Mouse (Mus musculus) forebrain, embryonic 16.5 days (tissue): ENCODE results near the gene Mlec. TPM values are rescaled to one million over a fixed set of nuclear protein-coding genes. Genes with fewer than 3 reads are reported as not detected.

Experiments used
- ATAC-seq: fragments of 200-750 bp; cut with Nextera tagmentation; 2 replicates; pipeline ENCODE4 v1.8.0; 2017; ENCODE audit warnings: mild to moderate bottlenecking, moderate library complexity
- H3K27ac ChIP-seq: fragments of 300-500 bp; sonication (generic); 2 replicates; pipeline ENCODE4 v1.5.1; 2014; ENCODE audit warnings: low read length, control low read depth
- H3K27me3 ChIP-seq: fragments of 300-500 bp; sonication (generic); replicated peaks from 2 replicates; pipeline ENCODE4 v1.6.1; 2014; ENCODE audit warnings: low read length; ENCODE audit not compliant: control insufficient read depth, insufficient read depth
- H3K36me3 ChIP-seq: fragments of 300-500 bp; sonication (generic); 2 replicates; pipeline ENCODE4 v1.6.1; 2014; ENCODE audit not compliant: control insufficient read depth, insufficient read depth
- H3K4me1 ChIP-seq: fragments of 300-500 bp; sonication (generic); replicated peaks from 2 replicates; pipeline ENCODE4 v1.6.1; 2014; ENCODE audit warnings: low read length; ENCODE audit not compliant: control insufficient read depth, insufficient read depth
- H3K4me2 ChIP-seq: fragments of 300-500 bp; sonication (generic); 2 replicates; pipeline ENCODE4 v1.6.1; 2014; ENCODE audit warnings: mild to moderate bottlenecking, low read length, control low read depth
- H3K4me3 ChIP-seq: fragments of 300-500 bp; sonication (generic); replicated peaks from 2 replicates; pipeline ENCODE4 v1.5.1; 2014; ENCODE audit warnings: mild to moderate bottlenecking, low read length, control low read depth
- H3K9ac ChIP-seq: fragments of 300-500 bp; sonication (generic); replicated peaks from 2 replicates; pipeline ENCODE4 v1.6.1; 2014; ENCODE audit warnings: low read depth, low read length, control low read depth
- H3K9me3 ChIP-seq: fragments of 300-500 bp; sonication (generic); 2 replicates; pipeline ENCODE4 v1.6.1; 2016; ENCODE audit warnings: low read length; ENCODE audit not compliant: control insufficient read depth
- WGBS: fragments of 180-500 bp; shearing (Covaris S2); extraction: QIAGEN DNeasy Blood & Tissue Kit; methylation state at CpG from one replicate; pipeline ENCODE4 v1.1.7; 2014; 5-methylcytosine and 5-hydroxymethylcytosine counted together
- polyA plus RNA-seq: library from polyadenylated mRNA; unstranded; fragments of >200 nt; fragmentation: Nextera tagmentation; extraction: Ambion mirVana; gene quantifications from 2 replicates; pipeline ENCODE4 v1.2.1, GENCODE M21; 2015

Gene Mlec
- polyA plus RNA-seq, 1 experiment from 2014 or later: 21.1 TPM

DNA sequence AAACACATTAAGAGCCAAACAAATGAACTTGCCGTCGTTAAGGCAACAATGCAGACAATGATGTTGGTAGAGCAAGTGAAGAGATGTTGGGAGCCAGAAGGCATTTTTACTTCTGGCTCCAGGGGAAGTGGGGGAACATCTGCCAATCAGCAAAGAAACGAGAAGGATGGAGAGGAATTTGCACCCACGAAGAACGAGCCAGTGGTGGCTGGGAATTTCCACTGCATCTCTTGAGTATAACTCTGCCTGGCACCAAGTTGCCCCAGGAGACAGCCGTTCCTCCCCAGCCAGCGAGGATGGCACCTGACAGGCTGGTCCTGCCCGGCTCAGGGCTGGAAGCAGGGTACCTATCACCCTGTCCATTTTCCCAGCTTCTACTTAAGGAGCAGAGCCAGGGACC, 24.9 kb upstream of the Mlec start:
- WGBS: 54% methylated on average over 8 of the region's 8 CpGs
- H3K9me3 ChIP-seq: no peaks in the 10 kb centered on the region
- no peaks in the 10 kb centered on the region for H3K36me3 ChIP-seq
- no peak overlapping the region for H3K4me3 ChIP-seq
- no peak overlapping the region for H3K27ac ChIP-seq
- no peak overlapping the region for H3K9ac ChIP-seq
- H3K4me2 ChIP-seq: no peak overlapping the region
- no peaks in the 10 kb centered on the region for H3K27me3 ChIP-seq
- no peak for ATAC-seq
- peaks cover 30% of the 10 kb centered on the region for H3K4me1 ChIP-seq

- H3K27ac ChIP-seq: no peak overlapping the region
- no peaks in the 10 kb centered on the region for H3K27me3 ChIP-seq
- no peak overlapping the region for H3K4me3 ChIP-seq
- WGBS: 78% methylated on average over 13 of the region's 13 CpGs
- H3K9ac ChIP-seq: no peak overlapping the region
- H3K9me3 ChIP-seq: no peaks in the 10 kb centered on the region
- H3K4me1 ChIP-seq: peaks cover 18% of the 10 kb centered on the region
- H3K4me2 ChIP-seq: no peak overlapping the region
- no peaks in the 10 kb centered on the region for H3K36me3 ChIP-seq
- no peak for ATAC-seq
Observed at GRCm38 (mm10) chr5:115181248-115181940, 23.4 kb upstream of the Mlec start.

GRCm38 (mm10) chr5:115179596-115179995, 21.6 kb upstream of the Mlec start:
- ATAC-seq: no peak
- Histone ChIP-seq H3K36me3 (no peaks in the 10 kb centered on the region), H3K9me3 (no peaks in the 10 kb centered on the region), H3K27ac (no peak overlapping the region), H3K27me3 (no peaks in the 10 kb centered on the region), H3K4me2 (no peak overlapping the region), H3K9ac (no peak overlapping the region), H3K4me1 (peaks cover 9% of the 10 kb centered on the region), H3K4me3 (no peak overlapping the region)
- WGBS: 94% methylated on average over 11 of the region's 11 CpGs

GRCm38 (mm10) chr5:115177866-115178265, 19.9 kb upstream of the Mlec start:
- 78% methylated on average over 6 of the region's 6 CpGs for WGBS
- Histone ChIP-seq H3K9ac (no peak overlapping the region), H3K4me1 (peaks cover 5% of the 10 kb centered on the region), H3K4me3 (no peak overlapping the region), H3K4me2 (no peak overlapping the region), H3K27me3 (no peaks in the 10 kb centered on the region), H3K27ac (no peak overlapping the region), H3K9me3 (no peaks in the 10 kb centered on the region), H3K36me3 (no peaks in the 10 kb centered on the region)
- no peak for ATAC-seq

DNA sequence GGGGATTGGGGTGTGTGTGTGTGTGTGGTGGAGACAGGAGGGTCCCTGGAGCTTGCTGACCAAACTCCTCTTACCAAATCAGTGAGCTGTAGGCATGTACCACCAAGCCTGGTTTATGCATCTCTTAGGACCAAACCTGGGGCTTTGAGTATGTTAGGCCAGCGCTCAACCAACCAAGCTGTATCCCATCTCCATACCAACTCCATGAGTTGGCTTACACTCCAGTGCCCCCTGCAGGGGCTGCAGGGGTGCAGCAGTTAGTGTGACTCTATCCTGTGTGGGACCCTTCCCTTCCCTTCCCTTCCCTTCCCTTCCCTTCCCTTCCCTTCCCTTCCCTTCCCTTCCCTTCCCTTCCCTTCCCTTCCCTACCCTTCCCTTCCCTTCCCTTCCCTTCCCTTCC, 16.6 kb upstream of the Mlec start:
- no peak overlapping the region for H3K27ac ChIP-seq
- 93% methylated on average over 1 of the region's 1 CpGs for WGBS
- no peak overlapping the region for H3K9ac ChIP-seq
- H3K4me2 ChIP-seq: no peak overlapping the region
- ATAC-seq: no peak
- no peaks in the 10 kb centered on the region for H3K36me3 ChIP-seq
- no peak overlapping the region for H3K4me3 ChIP-seq
- no peaks in the 10 kb centered on the region for H3K27me3 ChIP-seq
- no peaks in the 10 kb centered on the region for H3K9me3 ChIP-seq
- H3K4me1 ChIP-seq: no peaks in the 10 kb centered on the region

DNA sequence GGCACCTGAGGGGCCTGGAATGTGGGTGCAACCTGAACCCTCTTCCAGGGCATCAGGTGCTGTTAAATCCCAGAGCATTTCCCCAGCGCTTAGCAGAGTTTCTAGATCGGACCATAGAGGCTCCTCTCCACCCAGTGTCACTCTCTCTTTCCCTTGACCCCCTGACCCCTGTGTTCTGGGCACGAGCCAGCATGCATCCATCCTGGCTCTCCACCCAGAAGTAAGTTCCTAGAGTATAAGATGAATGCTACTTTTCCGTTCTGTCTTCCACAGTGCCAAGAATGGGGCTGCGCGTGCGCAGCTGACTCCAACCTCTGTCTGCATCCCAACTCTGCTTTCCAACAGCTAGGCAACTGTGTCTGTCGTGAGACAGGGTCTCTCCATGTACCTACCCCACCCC, 12.2 kb upstream of the Mlec start:
- no peak overlapping the region for H3K4me2 ChIP-seq
- no peaks in the 10 kb centered on the region for H3K27me3 ChIP-seq
- 0 out of 2 replicates have a peak, but pooled peaks cover 3% of the 10 kb centered on the region for H3K4me1 ChIP-seq
- H3K9me3 ChIP-seq: no peaks in the 10 kb centered on the region
- no peak for ATAC-seq
- 88% methylated on average over 8 of the region's 8 CpGs for WGBS
- no peak overlapping the region for H3K4me3 ChIP-seq
- no peak overlapping the region for H3K9ac ChIP-seq
- H3K36me3 ChIP-seq: no peaks in the 10 kb centered on the region
- H3K27ac ChIP-seq: no peak overlapping the region

GRCm38 (mm10) chr5:115168641-115169415, 10.8 kb upstream of the Mlec start:
- H3K27me3 ChIP-seq: no peaks in the 10 kb centered on the region
- H3K4me3 ChIP-seq: no peak overlapping the region
- no peaks in the 10 kb centered on the region for H3K9me3 ChIP-seq
- no peaks in the 10 kb centered on the region for H3K36me3 ChIP-seq
- H3K9ac ChIP-seq: no peak overlapping the region
- H3K4me2 ChIP-seq: no peak overlapping the region
- ATAC-seq: no peak
- WGBS: 42% methylated on average over 27 of the region's 27 CpGs
- 0 out of 2 replicates have a peak, but pooled peaks cover 3% of the 10 kb centered on the region for H3K4me1 ChIP-seq
- no peak overlapping the region for H3K27ac ChIP-seq

DNA sequence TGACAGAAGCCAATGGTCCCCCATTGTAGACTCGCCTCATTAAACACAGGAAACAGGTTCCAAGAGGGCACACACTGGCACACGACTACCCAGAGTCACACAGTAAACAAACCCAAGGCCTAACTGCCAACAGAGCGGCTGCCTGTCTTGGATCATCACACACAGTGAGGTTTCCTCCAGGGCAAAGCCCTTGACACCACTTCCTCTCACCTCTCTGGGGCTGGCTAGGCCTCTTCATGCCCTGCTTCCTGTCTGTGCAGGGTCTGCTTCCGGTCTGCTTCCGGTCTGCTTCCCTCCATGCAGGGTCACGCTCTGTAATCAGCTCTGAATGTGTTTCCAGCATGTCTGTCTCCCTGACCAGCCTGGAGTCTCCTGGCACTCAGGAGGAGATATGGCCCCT, 9.4 kb upstream of the Mlec start:
- Histone ChIP-seq H3K27me3 (no peaks in the 10 kb centered on the region), H3K4me3 (no peak overlapping the region), H3K36me3 (no peaks in the 10 kb centered on the region), H3K4me2 (no peak overlapping the region), H3K4me1 (0 out of 2 replicates have a peak, but pooled peaks cover 3% of the 10 kb centered on the region), H3K9ac (no peak overlapping the region), H3K9me3 (no peaks in the 10 kb centered on the region), H3K27ac (no peak overlapping the region)
- 80% methylated on average over 6 of the region's 6 CpGs for WGBS
- no peak for ATAC-seq

DNA sequence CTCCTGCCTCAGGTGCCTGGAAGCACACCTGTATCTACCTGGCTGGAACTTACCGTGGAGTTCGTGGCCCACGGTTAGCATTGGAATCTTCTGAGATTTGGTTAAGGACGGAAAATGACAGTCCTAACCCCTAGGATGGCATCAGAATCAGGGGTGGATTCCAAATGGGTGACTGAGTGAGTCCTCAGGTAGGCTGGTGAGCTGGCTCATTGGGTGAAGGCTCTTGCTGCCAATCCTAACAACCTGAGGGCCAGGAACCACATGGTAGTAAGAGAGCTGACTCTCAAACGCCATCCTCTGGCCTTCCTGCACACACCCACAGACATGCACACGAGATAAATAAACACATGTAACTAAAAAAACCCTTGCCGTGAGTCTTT, 8.8 kb upstream of the Mlec start:
- Histone ChIP-seq H3K27me3 (no peaks in the 10 kb centered on the region), H3K9me3 (no peaks in the 10 kb centered on the region), H3K4me1 (0 out of 2 replicates have a peak, but pooled peaks cover 3% of the 10 kb centered on the region), H3K27ac (no peak overlapping the region), H3K36me3 (no peaks in the 10 kb centered on the region), H3K9ac (no peak overlapping the region), H3K4me3 (no peak overlapping the region), H3K4me2 (no peak overlapping the region)
- 84% methylated on average over 7 of the region's 7 CpGs for WGBS
- ATAC-seq: no peak
